Mouse (Mus musculus): ENCODE results near the gene Kcnmb1.

The Kcnmb1 gene

DNA sequence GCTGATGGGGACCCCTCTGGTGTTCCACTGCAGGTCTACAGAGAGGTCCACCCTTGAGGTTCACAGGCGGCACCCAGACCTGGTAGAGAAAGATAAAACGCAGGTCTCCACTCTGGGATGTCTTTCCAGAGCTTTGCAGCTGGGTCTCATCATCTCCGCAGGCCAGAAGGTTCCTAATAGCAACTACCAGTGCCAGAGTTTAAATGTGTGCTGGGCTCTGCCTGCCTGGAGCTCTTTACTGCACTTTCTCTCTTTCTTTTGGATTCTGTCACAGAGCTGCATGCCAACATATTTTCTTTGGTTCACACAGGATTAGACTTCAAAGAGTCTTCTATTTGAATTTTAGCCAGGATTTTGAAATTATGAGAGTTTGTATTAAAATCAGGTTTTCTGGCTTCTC, 6.4 kb downstream of the Kcnmb1 start:
- POLR2A ChIA-PET: no interaction called here
- CTCF ChIA-PET: interaction anchor here in 2 of 4 experiments (0.6 to 0.7 kb wide), 2 partner anchors 10 to 180 kb away, joined by 3 to 9 read pairs; no protein-coding TSS in a partner anchor

DNA sequence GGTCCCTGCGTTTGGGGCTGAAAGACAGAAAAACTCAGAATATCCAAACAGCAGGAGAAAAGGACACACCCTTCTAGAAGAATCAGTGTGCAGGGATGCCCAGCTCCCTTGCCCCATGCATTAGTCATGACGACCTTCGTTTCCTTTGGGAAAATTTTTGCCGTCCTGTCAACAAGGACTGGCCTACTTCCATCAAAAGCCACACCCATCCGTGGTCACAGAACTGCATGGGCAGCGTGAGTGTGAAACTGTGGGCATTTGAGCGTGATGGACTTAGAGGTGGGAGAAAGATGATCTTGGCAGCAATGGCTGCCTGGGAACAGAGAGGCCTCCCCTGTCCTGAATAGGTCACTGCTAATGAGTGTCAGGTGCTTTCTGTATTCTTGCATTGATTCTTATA, 9.3 kb downstream of the Kcnmb1 start:
- POLR2A ChIA-PET: no interaction called here
- CTCF ChIA-PET: no interaction called here

GRCm38 (mm10) chr11:33974341-33975040, 11.7 kb downstream of the Kcnmb1 start:
- ChIA-PET CTCF (interaction anchor here in 1 of 4 experiments (1.5 kb wide), 1 partner anchor 30 kb away, joined by 3 read pairs; no protein-coding TSS in a partner anchor), POLR2A (no interaction called here)

DNA sequence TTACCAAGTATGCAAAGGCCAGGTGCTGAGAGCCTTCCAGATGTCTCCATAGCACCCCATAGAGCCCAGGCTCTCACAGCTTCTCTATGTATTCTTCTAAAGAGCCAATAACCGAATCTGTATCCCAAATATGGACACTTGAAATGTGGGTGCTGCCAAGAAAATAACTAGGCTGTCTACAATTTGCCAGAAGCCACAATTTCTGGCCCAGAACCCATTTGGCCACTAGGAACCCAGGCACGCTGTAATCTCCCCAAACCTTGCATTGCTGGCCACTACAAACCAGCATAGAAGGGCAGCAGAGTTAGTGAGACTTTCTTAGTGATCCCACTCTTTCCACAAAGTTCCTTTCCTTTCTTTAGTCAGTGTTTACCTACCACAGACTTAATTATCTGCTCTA, 12.3 kb downstream of the Kcnmb1 start:
- POLR2A ChIA-PET: no interaction called here
- CTCF ChIA-PET: interaction anchor here in 1 of 4 experiments (1.5 kb wide), 1 partner anchor 31 kb away, joined by 3 read pairs; no protein-coding TSS in a partner anchor

DNA sequence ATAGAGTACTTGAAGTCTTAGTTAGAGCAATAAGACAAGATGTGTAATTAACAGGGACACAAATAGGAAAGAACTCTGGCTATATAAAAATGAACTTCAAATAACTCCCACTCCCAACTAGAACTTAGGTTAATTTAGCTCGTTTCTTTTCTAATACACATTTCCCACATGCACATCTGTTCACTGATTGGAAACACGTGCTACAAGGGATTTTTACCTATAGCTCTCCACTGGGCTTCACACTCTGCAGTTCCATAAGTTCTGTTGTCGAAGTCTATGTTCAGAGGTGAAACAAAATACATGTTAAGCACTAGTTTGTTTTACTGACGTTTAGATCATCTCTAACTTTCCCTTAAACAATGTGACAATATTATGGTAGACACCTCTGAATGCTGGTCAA, 17.3 kb downstream of the Kcnmb1 start:
- POLR2A ChIA-PET: no interaction called here
- CTCF ChIA-PET: no interaction called here

GRCm38 (mm10) chr11:33986525-33986924, 23.7 kb downstream of the Kcnmb1 start:
- POLR2A ChIA-PET: no interaction called here
- CTCF ChIA-PET: no interaction called here

DNA sequence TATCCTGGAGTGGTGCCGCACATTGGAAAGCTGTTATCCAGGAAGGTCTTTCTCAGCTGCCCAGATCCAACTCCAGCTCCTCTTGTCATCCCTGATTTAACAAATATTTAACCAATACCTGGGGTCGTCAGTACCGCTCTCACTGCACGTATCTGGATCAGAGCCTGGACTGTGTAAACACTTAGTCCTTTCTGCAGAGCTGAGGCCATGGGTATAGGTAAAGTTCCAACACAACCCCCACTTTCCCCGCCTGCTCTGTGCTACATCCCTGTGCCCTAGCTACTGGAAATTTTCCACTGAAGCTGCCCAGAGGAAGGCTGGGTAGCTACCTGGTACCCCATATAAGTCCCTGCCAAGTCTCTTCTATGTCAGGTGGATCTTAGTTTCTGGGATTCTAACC, 27.2 kb downstream of the Kcnmb1 start:
- CTCF ChIA-PET: interaction anchor here in 3 of 4 experiments (0.6 to 1.3 kb wide), 4 partner anchors 19 to 982 kb away, joined by 3 to 4 read pairs (median 3); no protein-coding TSS in a partner anchor

DNA sequence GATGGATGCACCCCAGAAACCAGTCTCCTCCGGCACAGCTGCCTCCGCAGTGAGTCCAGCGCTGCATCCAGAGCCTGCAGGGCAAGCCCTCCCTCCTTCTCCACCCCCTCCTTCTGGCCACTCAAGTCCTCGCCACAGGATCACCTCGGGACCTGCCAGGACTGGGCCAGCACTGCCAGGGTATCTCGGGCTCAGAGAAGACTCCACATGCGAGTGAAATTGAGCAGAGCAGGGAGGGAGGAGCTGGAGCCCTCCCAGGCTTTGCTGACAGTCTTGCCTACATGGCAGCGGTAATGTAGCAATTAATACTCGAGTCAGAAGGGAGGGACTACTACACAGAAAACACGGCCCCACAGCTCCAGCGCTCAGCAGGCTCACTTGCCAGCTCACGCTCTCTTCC, 30.1 kb downstream of the Kcnmb1 start, which contains the start of gene Kcnip1:
Gene Kcnip1, minus strand, starts transcription at position 215 of the 400 bp plus-strand sequence.
- ChIA-PET POLR2A (interaction anchor here in 2 of 4 experiments (0.8 to 1.1 kb wide), 2 partner anchors 9 to 48 kb away, joined by 3 read pairs; no protein-coding TSS in a partner anchor), CTCF (interaction anchor here in 2 of 4 experiments (0.5 to 1.5 kb wide), 4 partner anchors 9 to 131 kb away, joined by 3 to 4 read pairs (median 4); no protein-coding TSS in a partner anchor)

More for the DNA sequence above, 27.2 kb downstream of the Kcnmb1 start:
- POLR2A ChIA-PET: no interaction called here

DNA sequence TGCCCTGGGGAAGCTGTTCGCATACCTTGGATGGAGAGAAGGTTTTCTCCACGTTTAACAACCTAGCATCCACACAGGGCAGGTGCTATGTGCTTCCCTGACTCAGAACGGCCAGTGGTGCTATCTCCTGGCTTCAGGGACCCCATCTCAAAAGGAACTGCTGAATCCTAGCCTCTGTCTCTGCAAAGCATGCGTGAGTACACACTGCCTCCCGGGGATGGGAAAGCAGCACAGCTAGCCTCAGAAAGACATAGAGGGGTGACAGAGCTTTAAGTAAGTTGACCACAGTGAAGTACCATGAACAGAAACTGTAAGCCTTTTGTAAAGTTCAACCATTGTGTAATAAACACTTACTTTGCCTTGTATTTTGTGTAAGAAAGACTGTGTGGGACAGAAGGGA, 30.7 kb downstream of the Kcnmb1 start:
- ChIA-PET POLR2A (interaction anchor here in 2 of 4 experiments (0.8 to 1.1 kb wide), 2 partner anchors 8 to 48 kb away, joined by 3 read pairs; no protein-coding TSS in a partner anchor), CTCF (interaction anchor here in 2 of 4 experiments (0.5 to 1.5 kb wide), 4 partner anchors 15 to 130 kb away, joined by 3 to 4 read pairs (median 4); no protein-coding TSS in a partner anchor)

GRCm38 (mm10) chr11:33998244-33998643, 35.4 kb downstream of the Kcnmb1 start:
- ChIA-PET POLR2A (no interaction called here), CTCF (interaction anchor here in 1 of 4 experiments (0.6 kb wide), 1 partner anchor 10 kb away, joined by 3 read pairs; no protein-coding TSS in a partner anchor)

- POLR2A ChIA-PET: no interaction called here
- CTCF ChIA-PET: interaction anchor here in 1 of 4 experiments (1.0 to 1.2 kb wide), 2 partner anchors 9 to 256 kb away, joined by 3 to 4 read pairs; no protein-coding TSS in a partner anchor
Observed at GRCm38 (mm10) chr11:34000416-34000815, 37.6 kb downstream of the Kcnmb1 start.

DNA sequence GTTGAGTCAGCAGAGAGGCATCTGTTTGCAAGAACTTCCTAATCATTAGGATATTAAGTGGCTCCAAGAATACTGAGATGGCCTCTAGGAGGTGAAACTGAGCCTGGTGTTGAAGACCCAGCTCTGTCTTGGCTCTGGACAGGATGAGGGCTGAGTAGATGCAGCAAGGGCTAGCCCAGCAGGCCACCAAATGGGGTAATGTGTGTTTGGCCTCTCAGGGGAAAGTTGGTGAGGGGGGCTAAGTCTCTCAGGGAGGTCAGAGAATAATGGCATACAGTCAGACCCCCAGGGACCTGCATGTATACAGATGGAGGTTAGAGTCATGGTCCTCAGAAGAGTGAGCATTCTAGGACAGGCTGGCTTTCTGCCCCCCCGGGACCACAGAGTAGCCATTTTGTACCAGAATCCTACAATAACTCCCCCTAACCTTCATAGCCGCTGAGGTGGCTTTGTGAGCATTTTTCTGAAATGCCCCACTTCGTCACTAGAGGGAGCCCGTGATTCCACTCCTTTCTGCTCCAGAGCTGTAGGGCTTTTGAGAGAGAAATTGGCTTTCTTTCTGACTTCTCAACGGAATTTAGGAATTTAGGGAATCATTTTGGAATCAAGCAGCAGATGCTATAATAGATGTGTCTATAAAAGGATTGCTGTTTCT, 39.3 kb downstream of the Kcnmb1 start:
- ChIA-PET CTCF (interaction anchor here (0.5 to 1.7 kb wide), 22 partner anchors 10 to 1952 kb away, joined by 3 to 16 read pairs (median 3); partner anchors contain the start of gene Kcnip1 (in 1 of the 4)), POLR2A (interaction anchor here in 1 of 4 experiments (0.9 kb wide), 1 partner anchor 9 kb away, joined by 3 read pairs; the partner anchor contains the start of gene Kcnip1)

DNA sequence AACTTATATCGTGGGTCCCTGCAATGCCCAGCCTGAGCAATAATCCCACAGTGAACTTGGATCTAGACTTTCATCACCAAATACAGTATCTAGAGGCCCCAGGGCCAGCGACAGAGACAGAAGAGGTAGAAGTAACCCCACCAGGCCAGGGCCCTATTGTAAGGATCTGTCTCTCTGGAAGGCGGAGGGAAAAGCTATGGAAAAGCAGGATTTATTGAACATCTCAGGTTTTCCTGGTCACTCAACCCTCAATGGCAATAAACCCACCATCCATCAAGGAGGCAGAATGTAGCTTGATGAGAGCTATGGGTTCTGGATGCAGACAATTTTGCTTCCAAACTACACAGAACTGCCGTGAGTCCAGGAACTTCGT, 39.8 kb downstream of the Kcnmb1 start:
- CTCF ChIA-PET: interaction anchor here (0.6 to 1.7 kb wide), 20 partner anchors 10 to 1952 kb away, joined by 3 to 16 read pairs (median 3); partner anchors contain the start of gene Kcnip1 (in 1 of the 4)
- POLR2A ChIA-PET: no interaction called here

DNA sequence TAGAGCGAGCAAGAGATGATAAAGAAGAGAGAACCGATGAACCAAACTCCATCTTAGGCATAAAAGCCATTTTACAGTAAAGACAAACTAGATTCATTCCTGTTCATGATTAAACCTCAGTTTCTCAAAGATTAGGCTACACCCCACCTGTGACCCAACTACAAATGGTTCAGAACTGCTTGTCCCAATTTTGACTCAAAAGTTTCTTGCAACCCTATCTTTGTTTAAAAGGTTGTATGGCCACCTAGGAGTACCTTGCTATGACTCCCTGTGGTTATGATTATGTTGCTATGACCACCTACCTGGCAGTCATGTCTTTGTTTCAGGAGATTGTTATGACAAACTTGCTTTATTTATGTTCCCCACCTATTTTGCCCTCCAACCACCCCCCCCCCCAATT, 44.8 kb downstream of the Kcnmb1 start:
- CTCF ChIA-PET: interaction anchor here in 1 of 4 experiments (0.6 kb wide), 1 partner anchor 26 kb away, joined by 4 read pairs; no protein-coding TSS in a partner anchor
- POLR2A ChIA-PET: interaction anchor here in 2 of 4 experiments (0.7 to 1.7 kb wide), 2 partner anchors 63 to 271 kb away, joined by 3 to 4 read pairs; no protein-coding TSS in a partner anchor

DNA sequence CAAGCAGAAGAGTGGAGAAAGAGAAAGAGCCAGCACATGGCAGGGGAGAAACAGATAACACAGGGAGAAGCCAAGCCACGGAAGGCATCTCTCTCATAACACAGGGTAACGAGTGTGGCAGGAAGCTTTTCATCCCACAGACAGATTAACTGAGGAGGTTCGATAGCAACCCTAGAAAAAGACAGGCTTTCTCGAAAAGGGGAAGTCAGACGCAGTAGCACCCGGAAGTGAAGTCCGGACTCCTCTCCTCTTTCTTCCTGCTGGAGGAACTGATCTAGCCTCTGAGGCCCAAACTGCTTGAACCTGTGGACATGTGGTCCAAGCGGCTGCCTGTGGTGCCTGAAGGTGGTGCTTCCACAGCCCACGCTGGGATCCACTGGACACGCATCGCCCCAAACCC, 45.4 kb downstream of the Kcnmb1 start:
- POLR2A ChIA-PET: interaction anchor here in 2 of 4 experiments (0.8 to 1.7 kb wide), 3 partner anchors 58 to 76 kb away, joined by 3 to 6 read pairs (median 4); no protein-coding TSS in a partner anchor
- CTCF ChIA-PET: interaction anchor here (0.7 to 1.3 kb wide), 21 partner anchors 11 to 283 kb away, joined by 3 to 15 read pairs (median 4); no protein-coding TSS in a partner anchor

- POLR2A ChIA-PET: interaction anchor here in 2 of 4 experiments (0.8 to 1.7 kb wide), 3 partner anchors 57 to 77 kb away, joined by 3 to 6 read pairs (median 4); no protein-coding TSS in a partner anchor
- CTCF ChIA-PET: interaction anchor here (0.5 to 1.3 kb wide), 35 partner anchors 9 to 829 kb away, joined by 3 to 15 read pairs (median 3); partner anchors contain the start of gene Kcnip1 (in 1 of the 4)
Observed at GRCm38 (mm10) chr11:34008702-34009101, 45.9 kb downstream of the Kcnmb1 start.

GRCm38 (mm10) chr11:34009316-34010087, 46.7 kb downstream of the Kcnmb1 start:
- ChIA-PET POLR2A (interaction anchor here (0.6 to 1.7 kb wide), 5 partner anchors 10 to 1075 kb away, joined by 3 to 4 read pairs (median 3); no protein-coding TSS in a partner anchor), CTCF (interaction anchor here (0.5 to 1.3 kb wide), 32 partner anchors 10 to 830 kb away, joined by 3 to 15 read pairs (median 3); partner anchors contain the start of gene Kcnip1 (in 1 of the 4))
